Mouse (Mus musculus): ENCODE measurements around the gene Epb41l4b. TPM values are rescaled to one million over a fixed set of nuclear protein-coding genes. Genes with fewer than 3 reads are reported as not detected.

Epb41l4b gene
- total RNA-seq, 2 experiments from 2014 or later = 12.1 to 15.0 TPM

DNA sequence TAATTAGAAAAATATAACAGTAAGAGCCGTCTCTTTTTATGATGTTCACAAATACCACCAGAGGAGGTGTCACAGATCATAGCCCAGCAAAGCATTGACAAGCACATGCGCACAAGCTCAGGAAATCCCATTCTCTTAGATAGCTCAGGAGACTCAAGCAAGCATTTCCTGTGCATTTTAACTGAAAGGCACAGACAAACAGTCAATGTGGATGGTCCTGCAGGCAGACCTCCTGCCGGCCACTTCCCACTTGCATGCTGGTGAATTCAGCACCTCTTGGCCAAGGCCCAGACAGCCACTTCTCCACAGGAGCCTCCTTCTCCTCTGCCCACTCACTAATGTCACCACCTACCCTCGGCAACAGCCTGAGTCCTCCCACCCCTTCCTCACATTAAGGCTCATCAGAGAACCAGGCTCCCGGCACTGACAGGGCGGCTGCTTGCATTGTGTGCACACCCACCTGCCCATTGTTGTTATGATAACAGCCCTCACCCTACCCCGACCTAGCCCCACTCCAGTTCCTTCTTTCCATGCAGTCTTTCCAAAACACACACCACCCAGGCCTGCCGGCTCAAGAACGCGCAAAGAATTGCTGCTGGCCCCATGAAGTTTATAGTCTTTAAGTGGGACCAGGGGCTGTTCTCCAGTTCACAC, 60.3 kb downstream of the Epb41l4b start:
- DNase-seq (ENCODE audit: extremely low spot score in 1 of 2, low spot score in 2 of 2) = no peak
- intact Hi-C loops (cut with DNase I) = no loop called here

DNA sequence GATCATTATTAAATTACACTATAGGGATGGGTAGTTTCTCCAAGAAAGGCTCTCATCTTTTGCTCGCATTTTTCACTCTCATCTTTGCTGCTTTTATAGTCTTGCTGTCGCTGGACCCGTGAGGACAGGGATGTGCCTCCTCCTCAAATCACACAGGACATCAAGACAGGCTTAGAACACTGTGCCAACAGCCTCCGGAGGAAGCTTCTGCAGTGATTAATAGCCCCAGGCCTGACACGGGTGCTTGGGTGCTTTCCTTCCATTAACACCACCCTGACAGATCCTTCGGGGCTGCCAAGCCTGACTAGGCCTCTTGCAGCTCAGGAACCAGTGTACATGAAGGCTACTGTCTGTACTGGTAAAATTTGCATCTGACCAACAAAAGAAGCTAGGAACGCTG, 61.8 kb downstream of the Epb41l4b start:
- intact Hi-C loops (cut with DNase I) = no loop called here
- DNase-seq (ENCODE audit: extremely low spot score in 1 of 2, low spot score in 2 of 2) = no peak

GRCm38 (mm10) chr4:57073843-57074242, 69.4 kb downstream of the Epb41l4b start:
- DNase-seq (ENCODE audit: extremely low spot score in 1 of 2, low spot score in 2 of 2) = no peak
- intact Hi-C loops (cut with DNase I) = no loop called here

DNA sequence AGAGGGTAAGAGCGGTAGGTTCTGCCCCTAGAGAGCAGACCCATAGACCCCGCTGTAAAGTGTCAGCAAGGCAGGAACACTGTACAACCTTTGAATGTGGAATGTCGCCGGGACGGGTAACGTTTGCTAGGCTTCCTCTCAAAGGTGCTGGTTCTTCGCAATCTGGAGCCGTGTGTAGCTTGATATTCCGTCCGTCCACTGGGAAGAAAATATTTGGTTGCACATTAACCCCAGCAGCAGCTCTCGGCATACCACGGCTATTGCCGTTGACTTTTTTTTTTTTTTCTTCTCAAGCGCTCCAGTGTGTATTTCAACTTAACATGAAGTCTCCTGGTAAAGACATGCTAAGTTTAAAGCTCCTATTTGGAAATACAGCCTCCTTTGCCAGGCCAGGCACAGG, 70.1 kb downstream of the Epb41l4b start:
- intact Hi-C loops (cut with DNase I) = no loop called here
- no peak for DNase-seq (ENCODE audit: extremely low spot score in 1 of 2, low spot score in 2 of 2)

DNA sequence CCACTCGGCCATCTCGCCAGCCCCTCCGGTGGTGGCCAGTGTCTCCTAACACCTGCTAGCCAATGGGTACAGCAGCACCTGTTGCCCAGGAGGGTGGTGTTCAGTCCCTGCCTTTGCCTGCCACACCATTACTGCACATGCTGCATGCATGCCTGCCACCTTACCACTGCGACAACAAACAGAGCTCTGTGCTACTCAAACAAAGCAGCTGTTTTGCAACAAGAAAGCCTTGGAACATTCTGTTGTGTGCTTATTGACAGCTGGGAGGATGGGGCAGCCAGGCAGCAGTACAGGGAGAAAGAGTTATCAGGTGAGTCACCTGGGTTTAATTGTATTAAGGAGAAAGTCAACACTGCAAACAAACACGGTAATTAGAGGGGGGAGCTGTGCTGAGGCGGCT, 72.6 kb downstream of the Epb41l4b start:
- no peak for DNase-seq (ENCODE audit: extremely low spot score in 1 of 2, low spot score in 2 of 2)

DNA sequence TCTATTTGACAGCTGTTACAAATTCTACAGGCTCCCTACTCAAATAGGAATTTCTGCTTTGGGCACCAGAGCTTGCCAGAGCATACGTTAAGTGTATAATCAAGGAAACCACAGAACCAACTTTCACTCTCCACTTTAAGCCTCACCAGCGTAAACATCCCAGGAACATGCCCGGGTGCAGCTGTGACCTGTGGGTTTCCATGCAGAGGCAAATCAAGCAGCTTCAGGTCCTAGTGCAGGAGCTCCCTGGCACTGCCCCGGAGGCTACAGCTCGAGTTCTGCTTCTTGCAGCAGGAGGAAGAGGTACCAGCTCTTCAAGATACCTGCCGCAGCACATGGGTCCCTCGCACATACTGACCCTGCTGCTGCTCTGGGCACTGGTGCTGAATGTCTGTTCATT, 74.8 kb downstream of the Epb41l4b start:
- intact Hi-C loops (cut with DNase I) = loop anchor here (5.0 kb wide), 1 partner anchor 74 kb away; the partner anchor contains the start of gene Epb41l4b
- no peak for DNase-seq (ENCODE audit: extremely low spot score in 1 of 2, low spot score in 2 of 2)

More for the DNA sequence above, 72.6 kb downstream of the Epb41l4b start:
- intact Hi-C loops (cut with DNase I) = no loop called here

GRCm38 (mm10) chr4:57067801-57068200, 75.4 kb downstream of the Epb41l4b start:
- DNase-seq (ENCODE audit: extremely low spot score in 1 of 2, low spot score in 2 of 2) = no peak
- intact Hi-C loops (cut with DNase I) = loop anchor here (5.0 kb wide), 1 partner anchor 74 kb away; the partner anchor contains the start of gene Epb41l4b

DNA sequence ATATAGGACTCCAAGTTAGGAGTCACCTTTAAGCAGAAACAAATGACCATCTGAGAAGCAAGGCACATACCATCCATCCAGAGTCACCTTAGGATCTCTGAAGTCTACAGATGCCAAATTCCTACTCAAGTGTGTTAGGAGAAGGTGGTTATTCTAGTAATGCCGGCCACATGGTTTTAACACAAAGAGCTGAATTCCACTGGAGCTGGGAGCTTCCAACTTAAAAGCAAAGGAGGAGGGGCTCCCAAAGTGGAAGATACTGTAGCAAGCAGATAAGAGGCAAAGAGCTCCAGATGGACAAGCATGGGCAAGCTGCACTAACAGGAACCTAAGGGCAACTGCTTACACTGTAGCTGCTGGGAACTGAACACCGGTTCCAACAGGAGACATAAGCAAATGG, 76.3 kb downstream of the Epb41l4b start:
- intact Hi-C loops (cut with DNase I) = loop anchor here (5.0 kb wide), 1 partner anchor 75 kb away; the partner anchor contains the start of gene Epb41l4b
- no peak for DNase-seq (ENCODE audit: extremely low spot score in 1 of 2, low spot score in 2 of 2)

- DNase-seq (ENCODE audit: extremely low spot score in 1 of 2, low spot score in 2 of 2) = peak; percentile 54 to 74
- intact Hi-C loops (cut with DNase I) = loop anchor here (5.0 kb wide), 1 partner anchor 77 kb away; the partner anchor contains the start of gene Epb41l4b
Observed at GRCm38 (mm10) chr4:57065273-57065672, 78.0 kb downstream of the Epb41l4b start.

DNA sequence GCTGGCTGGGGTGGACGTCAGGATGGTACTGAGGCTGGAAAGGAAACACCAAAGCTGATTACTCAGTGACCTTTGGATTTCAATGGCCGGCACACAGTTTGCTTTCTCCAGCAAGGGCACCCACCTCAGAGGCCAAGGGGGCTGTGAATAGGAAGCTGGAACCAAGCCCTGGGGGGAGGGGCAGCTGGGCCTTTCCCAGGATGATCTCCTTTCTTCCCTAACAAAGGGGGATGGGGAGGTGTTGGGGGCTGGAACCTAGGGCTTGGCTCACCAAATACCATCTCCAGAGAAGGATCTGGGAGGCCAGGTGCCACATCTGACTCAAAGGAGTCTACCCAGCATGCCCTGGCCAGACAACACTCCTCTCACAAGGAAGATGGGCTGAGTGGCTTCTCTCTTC, 78.4 kb downstream of the Epb41l4b start:
- intact Hi-C loops (cut with DNase I) = loop anchor here (5.0 kb wide), 1 partner anchor 77 kb away; the partner anchor contains the start of gene Epb41l4b

GRCm38 (mm10) chr4:57060319-57060831, 82.9 kb downstream of the Epb41l4b start:
- no peak for DNase-seq (ENCODE audit: extremely low spot score in 1 of 2, low spot score in 2 of 2)
- intact Hi-C loops (cut with DNase I) = no loop called here

More for the DNA sequence above, 78.4 kb downstream of the Epb41l4b start:
- DNase-seq (ENCODE audit: extremely low spot score in 1 of 2, low spot score in 2 of 2) = no peak

DNA sequence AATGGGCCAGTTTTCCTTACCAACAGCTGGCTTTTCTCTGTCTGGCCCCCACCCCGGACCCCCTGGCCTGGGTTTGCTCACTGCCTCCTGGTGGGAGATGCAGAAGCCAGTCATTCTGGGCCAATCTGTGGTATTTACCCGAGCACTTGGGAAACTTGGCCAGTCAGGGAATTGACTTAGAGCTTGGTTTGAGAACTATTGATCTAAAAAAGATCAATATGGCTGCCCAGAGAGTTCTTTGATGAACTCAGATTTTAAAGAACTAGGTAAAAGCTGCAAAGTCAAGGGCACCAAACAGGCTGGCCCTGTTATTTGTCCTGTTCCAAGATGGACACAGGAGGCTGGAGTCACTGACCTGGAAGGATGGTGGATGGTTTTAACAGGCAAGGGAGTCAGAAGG, 84.6 kb downstream of the Epb41l4b start:
- intact Hi-C loops (cut with DNase I) = no loop called here
- no peak for DNase-seq (ENCODE audit: extremely low spot score in 1 of 2, low spot score in 2 of 2)

DNA sequence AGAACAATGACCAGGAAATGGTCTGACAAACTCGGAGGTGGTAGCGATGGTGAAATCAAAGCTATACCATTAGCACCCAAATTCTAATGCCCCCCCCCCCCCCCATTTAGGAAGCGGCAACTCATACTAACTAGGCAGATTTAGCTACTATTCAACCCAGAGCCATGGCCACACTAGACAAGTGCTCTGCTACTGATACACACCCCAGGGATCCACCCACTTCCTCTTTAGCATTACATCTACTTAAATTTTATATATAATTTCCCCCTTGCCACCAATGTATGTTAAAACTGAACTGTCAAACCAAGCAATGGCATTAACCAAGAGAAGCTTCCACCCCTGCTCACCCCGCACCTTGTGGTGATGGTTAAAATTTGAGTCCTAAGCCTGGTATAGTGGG, 85.6 kb downstream of the Epb41l4b start:
- DNase-seq (ENCODE audit: extremely low spot score in 1 of 2, low spot score in 2 of 2) = no peak
- intact Hi-C loops (cut with DNase I) = no loop called here

DNA sequence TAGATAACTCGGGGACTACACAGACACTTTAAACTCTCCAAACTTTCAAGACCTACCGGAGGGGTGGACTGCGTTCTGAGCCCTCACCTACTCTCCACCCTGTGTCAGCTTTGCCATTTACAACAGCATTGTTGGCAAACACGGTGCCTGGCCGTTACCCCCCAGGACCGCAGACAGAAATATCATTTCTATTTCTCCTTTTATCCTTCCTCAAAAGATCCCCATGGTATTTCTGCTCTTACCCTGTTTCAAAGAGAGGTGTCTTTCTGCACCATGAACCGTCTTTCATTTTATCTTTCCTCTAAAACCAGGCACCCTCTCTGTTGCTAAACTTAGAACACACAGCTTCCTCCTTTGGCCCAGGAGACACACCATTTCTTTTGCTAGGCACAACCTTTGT, 87.6 kb downstream of the Epb41l4b start:
- no peak for DNase-seq (ENCODE audit: extremely low spot score in 1 of 2, low spot score in 2 of 2)
- intact Hi-C loops (cut with DNase I) = no loop called here

- intact Hi-C loops (cut with DNase I) = no loop called here
- no peak for DNase-seq (ENCODE audit: extremely low spot score in 1 of 2, low spot score in 2 of 2)
Observed at GRCm38 (mm10) chr4:57049281-57049921, 93.8 kb downstream of the Epb41l4b start.

GRCm38 (mm10) chr4:57048566-57048965, 94.7 kb downstream of the Epb41l4b start:
- intact Hi-C loops (cut with DNase I) = no loop called here

DNA sequence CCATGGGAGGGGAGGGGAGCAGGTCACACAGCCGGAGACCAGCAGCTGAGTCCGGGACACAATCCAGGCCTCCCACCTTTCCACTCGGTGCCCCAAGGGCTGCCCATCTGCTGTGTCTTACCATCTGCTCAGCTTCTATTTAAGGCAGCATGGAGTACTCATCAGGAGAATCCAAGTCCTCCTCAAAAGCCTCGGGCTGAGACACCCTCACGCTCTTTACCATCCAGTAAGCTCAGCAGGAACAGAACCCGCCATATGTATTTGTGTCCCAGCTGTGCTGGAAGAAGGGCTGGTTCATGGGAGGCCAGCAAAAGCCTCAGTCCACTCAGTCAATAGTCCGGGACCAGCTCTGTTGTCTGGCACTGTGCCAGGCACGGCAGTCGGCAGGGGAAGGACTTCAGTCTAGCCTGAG, 97.1 kb downstream of the Epb41l4b start:
- intact Hi-C loops (cut with DNase I) = no loop called here

More at GRCm38 (mm10) chr4:57048566-57048965, 94.7 kb downstream of the Epb41l4b start:
- DNase-seq (ENCODE audit: extremely low spot score in 1 of 2, low spot score in 2 of 2) = no peak

DNA sequence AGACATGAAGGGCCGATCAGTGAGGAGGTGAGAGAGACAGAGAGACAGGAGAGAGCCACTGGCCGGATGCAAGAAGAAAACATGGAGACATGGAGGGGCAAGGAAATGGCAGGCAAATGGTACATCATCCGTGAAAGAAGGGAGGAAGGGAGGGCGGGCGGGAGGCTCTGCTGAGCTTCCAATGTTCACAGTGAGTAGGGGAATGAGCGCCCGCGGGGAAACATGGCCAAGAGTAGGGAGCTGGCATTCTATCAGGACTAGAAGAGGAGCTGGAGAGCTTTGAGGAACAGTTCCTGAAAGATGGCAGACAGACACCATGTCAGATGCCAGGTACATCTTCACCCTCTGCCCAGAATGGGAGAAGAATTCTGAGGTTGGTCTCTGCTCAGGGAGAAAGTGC, 99.6 kb downstream of the Epb41l4b start:
- DNase-seq (ENCODE audit: extremely low spot score in 1 of 2, low spot score in 2 of 2) = no peak
- intact Hi-C loops (cut with DNase I) = no loop called here

More for the DNA sequence above, 97.1 kb downstream of the Epb41l4b start:
- DNase-seq (ENCODE audit: extremely low spot score in 1 of 2, low spot score in 2 of 2) = peak in 1 of 2 experiments; percentile 60

GRCm38 (mm10) chr4:57041661-57042060, 101.6 kb downstream of the Epb41l4b start:
- intact Hi-C loops (cut with DNase I) = no loop called here
- DNase-seq (ENCODE audit: extremely low spot score in 1 of 2, low spot score in 2 of 2) = no peak

- intact Hi-C loops (cut with DNase I) = no loop called here
- no peak for DNase-seq (ENCODE audit: extremely low spot score in 1 of 2, low spot score in 2 of 2)
Observed at GRCm38 (mm10) chr4:57041211-57041610, 102.0 kb downstream of the Epb41l4b start.

Data from left cerebral cortex, postnatal 10 days (tissue).